Mouse (Mus musculus) liver, adult 2 months (tissue): ENCODE measurements around the gene Pttg1.

Experiments used
- CTCF ChIP-seq: fragments of 200-500 bp; IDR thresholded peaks from 2 replicates; pipeline ENCODE4 v1.5.1; 2011; ENCODE audit warnings: low read depth, low read length, control low read depth
- POLR2A ChIP-seq: fragments of 200-500 bp; IDR thresholded peaks from 2 replicates; pipeline ENCODE4 v1.6.1; 2011; ENCODE audit warnings: low read length, control low read depth; ENCODE audit not compliant: insufficient read depth; ENCODE audit errors: extremely low read depth

DNA sequence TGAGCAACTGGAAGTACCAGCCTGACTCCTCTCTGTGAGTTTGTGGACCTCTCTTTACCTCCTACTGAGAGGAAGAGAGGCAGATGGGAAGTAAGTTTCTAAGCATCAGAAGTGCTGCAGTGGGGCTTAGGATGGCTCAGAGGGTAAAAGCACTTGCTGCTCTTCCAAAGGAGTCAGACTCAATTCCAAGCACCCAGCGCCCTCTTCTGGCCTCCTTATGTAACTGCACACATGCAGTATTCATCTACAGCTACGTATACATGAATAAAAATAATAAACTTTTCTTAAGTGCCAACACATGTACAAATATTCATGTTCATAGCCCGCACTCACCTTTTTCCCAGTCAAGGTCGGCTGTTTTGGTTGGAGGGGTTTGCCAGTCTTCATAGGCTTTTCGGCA lies 1.7 kb downstream of the Pttg1 start:
- TF ChIP-seq POLR2A (no peak), CTCF (peak; percentile 26; the same call in 1 of the 2 replicates)
